Mouse (Mus musculus) embryonic facial prominence, embryonic 12.5 days (tissue): ENCODE results near the gene Sgms2. TPM values are rescaled to one million over a fixed set of nuclear protein-coding genes. Genes with fewer than 3 reads are reported as not detected.

Experiments used
- ATAC-seq: fragments of 200-750 bp; cut with Nextera tagmentation; 2 replicates; pipeline ENCODE4 v1.8.0; 2017; ENCODE audit not compliant: insufficient number of reproducible peaks, insufficient read depth, low FRiP score, low TSS enrichment
- H3K27ac ChIP-seq: fragments of 300-500 bp; sonication (generic); 2 replicates; pipeline ENCODE4 v1.5.1; 2016; ENCODE audit warnings: mild to moderate bottlenecking
- H3K27me3 ChIP-seq: fragments of 300-500 bp; sonication (generic); 2 replicates; pipeline ENCODE4 v1.6.1; 2016; ENCODE audit warnings: mild to moderate bottlenecking, moderate library complexity
- H3K36me3 ChIP-seq: fragments of 300-500 bp; sonication (generic); 2 replicates; pipeline ENCODE4 v1.6.1; 2016; ENCODE audit warnings: mild to moderate bottlenecking
- H3K4me1 ChIP-seq: fragments of 300-500 bp; sonication (generic); 2 replicates; pipeline ENCODE4 v1.6.1; 2016
- H3K4me2 ChIP-seq: fragments of 300-500 bp; sonication (generic); replicated peaks from 2 replicates; pipeline ENCODE4 v1.6.1; 2016; ENCODE audit warnings: mild to moderate bottlenecking, moderate library complexity
- H3K4me3 ChIP-seq: fragments of 300-500 bp; sonication (generic); 2 replicates; pipeline ENCODE4 v1.5.1; 2016; ENCODE audit warnings: mild to moderate bottlenecking
- H3K9ac ChIP-seq: fragments of 300-500 bp; sonication (generic); 2 replicates; pipeline ENCODE4 v1.6.1; 2016; ENCODE audit warnings: mild to moderate bottlenecking, moderate library complexity
- H3K9me3 ChIP-seq: fragments of 300-500 bp; sonication (generic); 2 replicates; pipeline ENCODE4 v1.6.1; 2016; ENCODE audit warnings: mild to moderate bottlenecking, moderate library complexity
- WGBS: fragments of 180-500 bp; shearing (Covaris S2); methylation state at CpG from one replicate; pipeline ENCODE4 v1.1.7; 2016; 5-methylcytosine and 5-hydroxymethylcytosine counted together
- polyA plus RNA-seq: library from polyadenylated mRNA; unstranded; fragments of >200 nt; fragmentation: Nextera tagmentation; extraction: Ambion mirVana; gene quantifications from 2 replicates; pipeline ENCODE4 v1.2.1, GENCODE M21; 2016

Sgms2 gene
- 1.9 and 3.2 TPM in 2 replicates for polyA plus RNA-seq

DNA sequence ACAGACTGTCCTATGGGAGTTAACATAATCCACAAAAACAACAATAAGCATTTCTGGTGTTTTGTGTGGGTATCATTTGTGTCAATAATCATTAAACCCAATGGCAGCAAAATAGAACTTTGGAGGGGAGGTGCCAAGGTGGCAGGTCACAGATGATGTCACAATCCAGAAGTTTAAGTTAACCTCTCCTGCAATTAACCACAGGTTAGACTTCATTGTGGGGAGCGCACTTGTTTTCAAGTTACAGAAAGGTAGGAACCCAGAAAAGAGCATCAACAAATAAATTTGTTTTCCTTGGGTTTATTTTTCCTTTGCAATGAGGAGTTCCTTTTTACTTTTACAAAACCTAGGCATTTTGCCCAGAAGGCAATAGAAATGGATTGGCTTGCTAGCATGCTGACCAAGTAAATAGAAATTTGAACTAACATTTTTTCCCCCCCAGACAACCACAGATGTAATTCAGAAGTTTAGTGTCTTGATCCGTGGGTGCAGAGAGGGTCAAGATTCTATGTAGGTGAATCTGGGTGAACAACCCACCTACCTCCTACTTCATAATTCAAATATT, at the start of gene Sgms2:
Gene Sgms2 (minus strand): TSS at position 51 of the 565 bp plus-strand sequence.
- Histone ChIP-seq H3K27ac (no peak within 1 kb of the TSS), H3K9me3 (no peaks in the 10 kb centered on the region), H3K4me3 (peak within 1 kb of the TSS; percentile 77), H3K27me3 (peaks cover 46% of the 10 kb centered on the region), H3K36me3 (no peaks in the 10 kb centered on the region), H3K4me1 (peaks cover 6% of the 10 kb centered on the region; the same call in 1 of the 2 replicates), H3K9ac (peak within 1 kb of the TSS; percentile 66), H3K4me2 (peak within 1 kb of the TSS; percentile 94)
- ATAC-seq, result no peak
- WGBS, result 83% methylated on average over 2 of the region's 2 CpGs

- no peak overlapping the region for H3K27ac ChIP-seq
- ATAC-seq, result no peak
- no peak overlapping the region for H3K4me3 ChIP-seq
- no peaks in the 10 kb centered on the region for H3K27me3 ChIP-seq
- no peaks in the 10 kb centered on the region for H3K9me3 ChIP-seq
- no peak overlapping the region for H3K9ac ChIP-seq
- no peaks in the 10 kb centered on the region for H3K4me1 ChIP-seq
- 86% methylated on average over 3 of the region's 3 CpGs for WGBS
- no peaks in the 10 kb centered on the region for H3K36me3 ChIP-seq
- no peak overlapping the region for H3K4me2 ChIP-seq
Observed at GRCm38 (mm10) chr3:131525229-131525628, 34.0 kb upstream of the Sgms2 start.

- H3K27ac ChIP-seq, result no peak overlapping the region
- H3K4me1 ChIP-seq, result no peaks in the 10 kb centered on the region
- 22% methylated on average over 11 of the region's 11 CpGs for WGBS
Observed at GRCm38 (mm10) chr3:131524779-131525178, 33.6 kb upstream of the Sgms2 start.

GRCm38 (mm10) chr3:131524210-131524609, 33.0 kb upstream of the Sgms2 start:
- Histone ChIP-seq H3K9ac (no peak overlapping the region), H3K27me3 (no peaks in the 10 kb centered on the region), H3K4me1 (no peaks in the 10 kb centered on the region), H3K4me2 (no peak overlapping the region), H3K36me3 (no peaks in the 10 kb centered on the region), H3K9me3 (no peaks in the 10 kb centered on the region), H3K4me3 (no peak overlapping the region), H3K27ac (no peak overlapping the region)
- WGBS, result 74% methylated on average over 5 of the region's 5 CpGs
- no peak for ATAC-seq

More at GRCm38 (mm10) chr3:131524779-131525178, 33.6 kb upstream of the Sgms2 start:
- Histone ChIP-seq H3K9ac (no peak overlapping the region), H3K27me3 (no peaks in the 10 kb centered on the region), H3K36me3 (no peaks in the 10 kb centered on the region), H3K4me3 (no peak overlapping the region), H3K4me2 (no peak overlapping the region), H3K9me3 (no peaks in the 10 kb centered on the region)
- no peak for ATAC-seq

DNA sequence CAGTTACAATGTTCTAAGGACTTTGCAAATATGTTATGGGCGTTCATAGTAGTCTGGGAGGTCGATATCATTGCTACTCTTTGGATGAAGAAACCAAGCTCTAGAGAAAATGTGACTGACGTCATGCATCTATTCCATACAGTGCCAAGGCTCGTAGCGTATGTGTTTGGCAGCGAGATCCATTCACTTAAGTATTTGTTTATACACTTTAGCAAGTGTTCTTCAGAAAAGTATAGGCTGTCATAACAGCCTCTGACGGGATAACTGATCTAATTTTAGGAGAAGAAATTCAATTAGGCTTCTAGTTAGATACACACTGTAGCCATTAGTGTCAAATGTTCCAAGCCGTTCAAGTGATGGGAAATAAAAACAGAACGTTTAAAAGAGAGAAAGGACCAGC, 32.5 kb upstream of the Sgms2 start:
- ATAC-seq, result no peak
- no peaks in the 10 kb centered on the region for H3K27me3 ChIP-seq
- no peaks in the 10 kb centered on the region for H3K4me1 ChIP-seq
- H3K27ac ChIP-seq, result no peak overlapping the region
- WGBS, result 63% methylated on average over 9 of the region's 9 CpGs
- H3K36me3 ChIP-seq, result no peaks in the 10 kb centered on the region
- no peak overlapping the region for H3K4me3 ChIP-seq
- no peaks in the 10 kb centered on the region for H3K9me3 ChIP-seq
- no peak overlapping the region for H3K4me2 ChIP-seq
- no peak overlapping the region for H3K9ac ChIP-seq

GRCm38 (mm10) chr3:131522243-131522642, 31.0 kb upstream of the Sgms2 start:
- Histone ChIP-seq H3K27ac (no peak overlapping the region), H3K4me3 (no peak overlapping the region), H3K9ac (no peak overlapping the region), H3K27me3 (no peaks in the 10 kb centered on the region), H3K4me2 (no peak overlapping the region), H3K4me1 (no peaks in the 10 kb centered on the region), H3K9me3 (no peaks in the 10 kb centered on the region), H3K36me3 (no peaks in the 10 kb centered on the region)
- ATAC-seq, result no peak
- WGBS, result 83% methylated on average over 7 of the region's 7 CpGs

GRCm38 (mm10) chr3:131521206-131521605, 30.0 kb upstream of the Sgms2 start:
- H3K4me2 ChIP-seq, result no peak overlapping the region
- H3K9ac ChIP-seq, result no peak overlapping the region
- WGBS, result 69% methylated on average over 4 of the region's 4 CpGs
- H3K27me3 ChIP-seq, result no peaks in the 10 kb centered on the region
- no peaks in the 10 kb centered on the region for H3K36me3 ChIP-seq
- H3K27ac ChIP-seq, result no peak overlapping the region
- no peak for ATAC-seq
- H3K4me3 ChIP-seq, result no peak overlapping the region
- no peaks in the 10 kb centered on the region for H3K4me1 ChIP-seq
- H3K9me3 ChIP-seq, result no peaks in the 10 kb centered on the region

DNA sequence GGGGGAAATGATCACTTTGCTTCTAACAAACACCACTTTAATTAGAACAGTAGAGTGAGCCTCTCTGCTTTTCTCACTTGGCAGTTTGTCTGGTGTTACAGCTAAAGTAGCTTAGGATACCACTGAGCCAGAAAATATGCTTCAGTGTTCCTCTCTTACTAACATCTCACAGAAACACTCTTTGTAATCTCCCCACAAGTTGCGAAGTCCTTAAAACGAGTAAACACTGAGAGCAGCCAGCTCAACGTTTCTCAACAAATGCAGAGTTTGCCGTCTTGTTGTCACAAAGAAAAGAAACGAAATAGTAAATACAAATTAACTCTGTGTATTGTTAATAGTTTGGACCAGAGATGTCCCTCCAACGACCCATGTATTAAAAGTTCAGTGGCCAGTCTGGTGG, 26.5 kb upstream of the Sgms2 start:
- Histone ChIP-seq H3K4me1 (no peaks in the 10 kb centered on the region), H3K27ac (no peak overlapping the region), H3K4me3 (no peak overlapping the region), H3K36me3 (no peaks in the 10 kb centered on the region), H3K9ac (no peak overlapping the region), H3K9me3 (no peaks in the 10 kb centered on the region), H3K27me3 (no peaks in the 10 kb centered on the region), H3K4me2 (no peak overlapping the region)
- ATAC-seq, result no peak
- WGBS, result 79% methylated on average over 6 of the region's 6 CpGs

- Histone ChIP-seq H3K4me2 (no peak overlapping the region), H3K27ac (no peak overlapping the region), H3K4me3 (no peak overlapping the region), H3K4me1 (no peaks in the 10 kb centered on the region), H3K36me3 (no peaks in the 10 kb centered on the region), H3K27me3 (no peaks in the 10 kb centered on the region), H3K9me3 (no peaks in the 10 kb centered on the region), H3K9ac (no peak overlapping the region)
- no peak for ATAC-seq
- WGBS, result 79% methylated on average over 7 of the region's 7 CpGs
Observed at GRCm38 (mm10) chr3:131516332-131516999, 25.3 kb upstream of the Sgms2 start.

- no peaks in the 10 kb centered on the region for H3K27me3 ChIP-seq
- H3K27ac ChIP-seq, result no peak overlapping the region
- no peaks in the 10 kb centered on the region for H3K36me3 ChIP-seq
- H3K4me3 ChIP-seq, result no peak overlapping the region
- no peaks in the 10 kb centered on the region for H3K4me1 ChIP-seq
- no peak overlapping the region for H3K9ac ChIP-seq
- WGBS, result 69% methylated on average over 8 of the region's 8 CpGs
- no peak for ATAC-seq
- no peak overlapping the region for H3K4me2 ChIP-seq
- no peaks in the 10 kb centered on the region for H3K9me3 ChIP-seq
Observed at GRCm38 (mm10) chr3:131511616-131512015, 20.4 kb upstream of the Sgms2 start.

- ATAC-seq, result no peak
- no peak overlapping the region for H3K4me3 ChIP-seq
- no peaks in the 10 kb centered on the region for H3K9me3 ChIP-seq
- H3K9ac ChIP-seq, result no peak overlapping the region
- whole genome bisulfite sequencing, result 78% methylated on average over 2 of the region's 2 CpGs
- no peaks in the 10 kb centered on the region for H3K36me3 ChIP-seq
- no peak overlapping the region for H3K4me2 ChIP-seq
- H3K27ac ChIP-seq, result no peak overlapping the region
- no peaks in the 10 kb centered on the region for H3K27me3 ChIP-seq
- H3K4me1 ChIP-seq, result no peaks in the 10 kb centered on the region
Observed at GRCm38 (mm10) chr3:131508024-131508423, 16.8 kb upstream of the Sgms2 start.

GRCm38 (mm10) chr3:131504595-131505223, 13.5 kb upstream of the Sgms2 start:
- Histone ChIP-seq H3K27ac (no peak overlapping the region), H3K9ac (no peak overlapping the region), H3K4me2 (no peak overlapping the region), H3K9me3 (no peaks in the 10 kb centered on the region), H3K27me3 (no peaks in the 10 kb centered on the region), H3K4me3 (no peak overlapping the region), H3K36me3 (no peaks in the 10 kb centered on the region), H3K4me1 (no peaks in the 10 kb centered on the region)
- ATAC-seq, result no peak
- 84% methylated on average over 14 of the region's 14 CpGs for WGBS
